Mouse (Mus musculus): ENCODE measurements around the gene Pnkd. TPM values are rescaled to one million over a fixed set of nuclear protein-coding genes. Genes with fewer than 3 reads are reported as not detected.

Gene Pnkd
- polyA plus RNA-seq, 1 experiment = 62.6 TPM

GRCm38 (mm10) chr1:74277883-74278537 lies 6.7 kb upstream of the Pnkd start:
- no peaks in the 10 kb centered on the region for H3K4me1 ChIP-seq (ENCODE audit: control insufficient read depth, insufficient read depth, insufficient read length, low read length)
- WGBS = 46% methylated on average over 8 of the region's 8 CpGs

GRCm38 (mm10) chr1:74278538-74278937 lies 6.2 kb upstream of the Pnkd start, which contains the start of gene Gpbar1:
Gene Gpbar1, plus strand, starts transcription at chr1:74278550.
- no peak within 1 kb of the TSS for H3K4me3 ChIP-seq (ENCODE audit: low read depth, low read length)
- H3K27ac ChIP-seq (ENCODE audit: insufficient read depth, low read depth, low read length) = no peak within 1 kb of the TSS
- H3K4me1 ChIP-seq (ENCODE audit: control insufficient read depth, insufficient read depth, insufficient read length, low read length) = no peaks in the 10 kb centered on the region
- TF ChIP-seq POLR2A (IDR thresholded peaks at IDR 0.05; ENCODE audit: low read depth, low read length) (no peak), CTCF (IDR thresholded peaks at IDR 0.05; ENCODE audit: extremely low read depth, insufficient read length, insufficient replicate concordance, low read depth, low read length) (no peak)
- H3K36me3 ChIP-seq (ENCODE audit: control insufficient read depth, insufficient read depth, low read length) = peaks cover 37% of the 10 kb centered on the region
- H3K27me3 ChIP-seq (ENCODE audit: control insufficient read depth, insufficient read depth, low read length) = no peaks in the 10 kb centered on the region
- 92% methylated on average over 10 of the region's 10 CpGs for WGBS

More at GRCm38 (mm10) chr1:74277883-74278537, 6.7 kb upstream of the Pnkd start:
- Histone ChIP-seq H3K27ac (ENCODE audit: insufficient read depth, low read depth, low read length) (no peak overlapping the region), H3K36me3 (ENCODE audit: control insufficient read depth, insufficient read depth, low read length) (peaks cover 37% of the 10 kb centered on the region), H3K4me3 (ENCODE audit: low read depth, low read length) (no peak overlapping the region), H3K27me3 (ENCODE audit: control insufficient read depth, insufficient read depth, low read length) (no peaks in the 10 kb centered on the region)
- TF ChIP-seq POLR2A (IDR thresholded peaks at IDR 0.05; ENCODE audit: low read depth, low read length) = no peak

- Histone ChIP-seq H3K4me3 (ENCODE audit: low read depth, low read length) (no peak overlapping the region), H3K36me3 (ENCODE audit: control insufficient read depth, insufficient read depth, low read length) (peaks cover 37% of the 10 kb centered on the region), H3K4me1 (ENCODE audit: control insufficient read depth, insufficient read depth, insufficient read length, low read length) (peaks cover 4% of the 10 kb centered on the region; the same call in 1 of the 2 replicates), H3K27me3 (ENCODE audit: control insufficient read depth, insufficient read depth, low read length) (no peaks in the 10 kb centered on the region), H3K27ac (ENCODE audit: insufficient read depth, low read depth, low read length) (no peak overlapping the region)
- TF ChIP-seq POLR2A (IDR thresholded peaks at IDR 0.05; ENCODE audit: low read depth, low read length) = no peak
- no peak for TF ChIP-seq CTCF (IDR thresholded peaks at IDR 0.05; ENCODE audit: extremely low read depth, insufficient read length, insufficient replicate concordance, low read depth, low read length)
- 90% methylated on average over 11 of the region's 11 CpGs for WGBS
These were observed 5.7 kb upstream of the Pnkd start for GRCm38 (mm10) chr1:74278988-74279387.

- no peaks in the 10 kb centered on the region for H3K27me3 ChIP-seq (ENCODE audit: control insufficient read depth, insufficient read depth, low read length)
- 78% methylated on average over 14 of the region's 14 CpGs for WGBS
- peaks cover 37% of the 10 kb centered on the region for H3K36me3 ChIP-seq (ENCODE audit: control insufficient read depth, insufficient read depth, low read length)
- TF ChIP-seq CTCF (IDR thresholded peaks at IDR 0.05; ENCODE audit: extremely low read depth, insufficient read length, insufficient replicate concordance, low read depth, low read length) (no peak), POLR2A (IDR thresholded peaks at IDR 0.05; ENCODE audit: low read depth, low read length) (no peak)
- peaks cover 4% of the 10 kb centered on the region; the same call in 1 of the 2 replicates for H3K4me1 ChIP-seq (ENCODE audit: control insufficient read depth, insufficient read depth, insufficient read length, low read length)
- H3K4me3 ChIP-seq (ENCODE audit: low read depth, low read length) = no peak overlapping the region
- no peak overlapping the region for H3K27ac ChIP-seq (ENCODE audit: insufficient read depth, low read depth, low read length)
These were observed 4.0 kb upstream of the Pnkd start for GRCm38 (mm10) chr1:74280591-74281325.

- no peak overlapping the region for H3K4me3 ChIP-seq (ENCODE audit: low read depth, low read length)
- peaks cover 37% of the 10 kb centered on the region for H3K36me3 ChIP-seq (ENCODE audit: control insufficient read depth, insufficient read depth, low read length)
- H3K27me3 ChIP-seq (ENCODE audit: control insufficient read depth, insufficient read depth, low read length) = no peaks in the 10 kb centered on the region
- WGBS = 82% methylated on average over 2 of the region's 2 CpGs
- no peak overlapping the region for H3K27ac ChIP-seq (ENCODE audit: insufficient read depth, low read depth, low read length)
- TF ChIP-seq CTCF (IDR thresholded peaks at IDR 0.05; ENCODE audit: extremely low read depth, insufficient read length, insufficient replicate concordance, low read depth, low read length) (no peak), POLR2A (IDR thresholded peaks at IDR 0.05; ENCODE audit: low read depth, low read length) (no peak)
- peaks cover 4% of the 10 kb centered on the region; the same call in 1 of the 2 replicates for H3K4me1 ChIP-seq (ENCODE audit: control insufficient read depth, insufficient read depth, insufficient read length, low read length)
These were observed 3.4 kb upstream of the Pnkd start for GRCm38 (mm10) chr1:74281372-74281771.

GRCm38 (mm10) chr1:74281886-74282285 lies 2.8 kb upstream of the Pnkd start:
- H3K27me3 ChIP-seq (ENCODE audit: control insufficient read depth, insufficient read depth, low read length) = no peaks in the 10 kb centered on the region
- 92% methylated on average over 8 of the region's 8 CpGs for WGBS

More at GRCm38 (mm10) chr1:74281886-74282285, 2.8 kb upstream of the Pnkd start:
- Histone ChIP-seq H3K36me3 (ENCODE audit: control insufficient read depth, insufficient read depth, low read length) (peaks cover 37% of the 10 kb centered on the region), H3K27ac (ENCODE audit: insufficient read depth, low read depth, low read length) (no peak overlapping the region), H3K4me3 (ENCODE audit: low read depth, low read length) (no peak overlapping the region), H3K4me1 (ENCODE audit: control insufficient read depth, insufficient read depth, insufficient read length, low read length) (peaks cover 4% of the 10 kb centered on the region; the same call in 1 of the 2 replicates)
- TF ChIP-seq POLR2A (IDR thresholded peaks at IDR 0.05; ENCODE audit: low read depth, low read length) = no peak
- no peak for TF ChIP-seq CTCF (IDR thresholded peaks at IDR 0.05; ENCODE audit: extremely low read depth, insufficient read length, insufficient replicate concordance, low read depth, low read length)

All from small intestine, adult 2 months (tissue).